Mouse (Mus musculus) MEL (cell line): ENCODE measurements around the gene Smim15. TPM values are rescaled to one million over a fixed set of nuclear protein-coding genes. Genes with fewer than 3 reads are reported as not detected.

Experiments
- DNase-seq: peaks from one replicate; pipeline ENCODE4 v3.0.0; 2011; ENCODE audit warnings: low read depth, low spot score
- H3K27ac ChIP-seq: 2 replicates; pipeline ENCODE4 v1.5.1; 2012; ENCODE audit warnings: low read depth, mild to moderate bottlenecking, control low read depth, low read length, moderate library complexity; ENCODE audit not compliant: control insufficient read depth
- H3K27me3 ChIP-seq, 2 experiments: fragments of 150-350 bp in 1 of 2; sonication (generic) in 1 of 2; 2 replicates each; pipeline ENCODE4 v1.6.1; 2012; ENCODE audit warnings: low read length in 2 of 2, mild to moderate bottlenecking in 2 of 2, improper control_type of control experiment in 1 of 2, moderate library complexity in 1 of 2; ENCODE audit not compliant: insufficient read depth in 2 of 2, control insufficient read depth in 1 of 2
- H3K36me3 ChIP-seq, 2 experiments: 2 replicates each; pipeline ENCODE4 v1.6.1; 2012 to 2014; ENCODE audit warnings: low read length in 2 of 2, improper control_type of control experiment in 1 of 2, inconsistent platforms in 1 of 2, mild to moderate bottlenecking in 1 of 2; ENCODE audit not compliant: insufficient read depth in 2 of 2, control insufficient read depth in 1 of 2
- H3K4me1 ChIP-seq, 2 experiments: fragments of 150-350 bp in 1 of 2; sonication (generic) in 1 of 2; 2 replicates each; pipeline ENCODE4 v1.6.1; 2012; ENCODE audit warnings: low read length in 2 of 2, improper control_type of control experiment in 1 of 2, mild to moderate bottlenecking in 1 of 2; ENCODE audit not compliant: insufficient read depth in 2 of 2, control insufficient read depth in 1 of 2
- H3K4me3 ChIP-seq, 2 experiments: fragments of 150-350 bp in 1 of 2; sonication (generic) in 1 of 2; 2 replicates each; pipeline ENCODE4 v1.5.1; 2012; ENCODE audit warnings: low read depth in 2 of 2, low read length in 2 of 2, mild to moderate bottlenecking in 2 of 2, moderate library complexity in 2 of 2, control low read depth in 1 of 2, improper control_type of control experiment in 1 of 2; ENCODE audit not compliant: control insufficient read depth in 1 of 2, insufficient read depth in 1 of 2
- H3K79me2 ChIP-seq: 2 replicates; pipeline ENCODE4 v1.6.1; 2012; ENCODE audit warnings: mild to moderate bottlenecking, low read length, moderate library complexity; ENCODE audit not compliant: control insufficient read depth, poor library complexity, insufficient read depth
- H3K9ac ChIP-seq: 2 replicates; pipeline ENCODE4 v1.6.1; 2012; ENCODE audit warnings: low read depth, mild to moderate bottlenecking, control low read depth, low read length, moderate library complexity; ENCODE audit not compliant: control insufficient read depth, poor library complexity, severe bottlenecking
- H3K9me3 ChIP-seq: fragments of 150-350 bp; sonication (generic); replicated peaks from 2 replicates; pipeline ENCODE4 v1.6.1; 2012; ENCODE audit warnings: mild to moderate bottlenecking, low read length, improper control_type of control experiment, moderate library complexity; ENCODE audit not compliant: insufficient read depth
- CHD1 ChIP-seq: IDR thresholded peaks from 2 replicates; pipeline ENCODE4 v1.6.1; 2012; ENCODE audit warnings: low read depth, mild to moderate bottlenecking, inconsistent platforms, low read length, improper control_type of control experiment
- ELF1 ChIP-seq: IDR thresholded peaks from 2 replicates; pipeline ENCODE4 v1.6.1; 2014; ENCODE audit warnings: low read depth, mild to moderate bottlenecking, inconsistent platforms, low read length, improper control_type of control experiment, moderate library complexity
- EP300 ChIP-seq, 2 experiments: IDR thresholded peaks; 2 replicates each; pipeline ENCODE4 v1.6.1; 2011; ENCODE audit warnings: improper control_type of control experiment in 2 of 2, low read length in 2 of 2, low read depth in 1 of 2, mild to moderate bottlenecking in 1 of 2
- JUND ChIP-seq: IDR thresholded peaks from 2 replicates; pipeline ENCODE4 v1.6.1; 2011; ENCODE audit warnings: low read depth, mild to moderate bottlenecking, improper control_type of control experiment, low read length
- KAT2A ChIP-seq: conservative IDR thresholded peaks from 2 replicates; pipeline ENCODE4 v1.6.1; 2012; ENCODE audit warnings: low read depth, low read length, improper control_type of control experiment, inconsistent platforms
- MAFK ChIP-seq: IDR thresholded peaks from 2 replicates; pipeline ENCODE4 v1.6.1; 2011; ENCODE audit warnings: low read depth, mild to moderate bottlenecking, low read length, improper control_type of control experiment, borderline replicate concordance
- MAX ChIP-seq: IDR thresholded peaks from 2 replicates; pipeline ENCODE4 v1.6.1; 2011; ENCODE audit warnings: low read length, improper control_type of control experiment
- MAZ ChIP-seq: IDR thresholded peaks from 2 replicates; pipeline ENCODE4 v1.6.1; 2012; ENCODE audit warnings: low read depth, mild to moderate bottlenecking, inconsistent platforms, low read length, improper control_type of control experiment
- MYB ChIP-seq: IDR thresholded peaks from 2 replicates; pipeline ENCODE4 v1.6.1; 2011; ENCODE audit warnings: mild to moderate bottlenecking, low read depth, low read length, improper control_type of control experiment
- MYC ChIP-seq: IDR thresholded peaks from 2 replicates; pipeline ENCODE4 v1.6.1; 2011; ENCODE audit warnings: low read depth, mild to moderate bottlenecking, low read length, improper control_type of control experiment, moderate library complexity
- POLR2A ChIP-seq, 2 experiments: IDR thresholded peaks; 2 replicates each; pipeline ENCODE4 v1.6.1; 2011 to 2012; ENCODE audit warnings: low read length in 2 of 2, mild to moderate bottlenecking in 2 of 2, control low read depth in 1 of 2, improper control_type of control experiment in 1 of 2, low read depth in 1 of 2, moderate library complexity in 1 of 2; ENCODE audit not compliant: control insufficient read depth in 1 of 2, insufficient read depth in 1 of 2, poor library complexity in 1 of 2
- RCOR1 ChIP-seq: IDR thresholded peaks from 2 replicates; pipeline ENCODE4 v1.6.1; 2012; ENCODE audit warnings: low read depth, mild to moderate bottlenecking, inconsistent platforms, low read length, improper control_type of control experiment
- TCF12 ChIP-seq: IDR thresholded peaks from 2 replicates; pipeline ENCODE4 v1.6.1; 2014; ENCODE audit warnings: low read depth, mild to moderate bottlenecking, inconsistent platforms, low read length, improper control_type of control experiment, moderate library complexity
- USF1 ChIP-seq: IDR thresholded peaks from 2 replicates; pipeline ENCODE4 v1.6.1; 2014; ENCODE audit warnings: low read depth, mild to moderate bottlenecking, inconsistent platforms, low read length, improper control_type of control experiment, moderate library complexity
- USF2 ChIP-seq, 2 experiments: IDR thresholded peaks; 2 replicates each; pipeline ENCODE4 v1.6.1; 2011 to 2012; ENCODE audit warnings: improper control_type of control experiment in 2 of 2, low read length in 2 of 2, borderline replicate concordance in 1 of 2, inconsistent platforms in 1 of 2, low read depth in 1 of 2, mild to moderate bottlenecking in 1 of 2; ENCODE audit not compliant: insufficient read depth in 1 of 2
- polyA plus RNA-seq, 2 experiments: library from polyadenylated mRNA; stranded (reverse) in 1 of 2; unstranded in 1 of 2; fragments of >175 nt in 1 of 2; fragments of >200 nt in 1 of 2; gene quantifications; 2 replicates each; pipeline versions ENCODE4 v1.2.1 to v1.2.4; 2012; ENCODE audit warnings: low replicate concordance in 2 of 2, low read depth in 1 of 2; ENCODE audit not compliant: insufficient read length in 2 of 2, insufficient read depth in 1 of 2, missing spikeins in 1 of 2
- total RNA-seq: library from RNA; depleted of rRNA; stranded (reverse); fragments of 300-350 nt; gene quantifications from 2 replicates; pipeline ENCODE4 v1.2.3, GENCODE M21; 2012

The Smim15 gene
- total and polyA plus RNA-seq, 3 experiments = 73.4 to 122 TPM; not detected in 1

- DNase-seq = peak; percentile 49
- H3K79me2 ChIP-seq = no peaks in the 10 kb centered on the region
- H3K36me3 ChIP-seq = peaks cover 0 to 6% of the 10 kb centered on the region in 2 experiments; a peak in 2 of 4 replicates
- H3K9ac ChIP-seq = no peak overlapping the region
- H3K9me3 ChIP-seq = no peaks in the 10 kb centered on the region
- H3K4me3 ChIP-seq = no peak overlapping the region
- peaks cover 0 to 8% of the 10 kb centered on the region in 2 experiments; a peak in 2 of 4 replicates for H3K4me1 ChIP-seq
- no peaks in the 10 kb centered on the region for H3K27me3 ChIP-seq
- 0 out of 4 replicates have a peak, but pooled peaks of 1 of the 2 experiments have one; percentile 15 for TF ChIP-seq EP300 (IDR thresholded peaks at IDR 0.05; ENCODE audit: low read depth in 1 of 2, low read length in 2 of 2)
- peak; percentile 36; the same call in 1 of the 2 replicates for TF ChIP-seq MAX
- TF ChIP-seq MYC = 0 out of 2 replicates have a peak, but pooled peaks have one; percentile 52
- no peak for TF ChIP-seq MAZ
- H3K27ac ChIP-seq = no peak overlapping the region
Measured at GRCm38 (mm10) chr13:108056896-108057295, 12.7 kb downstream of the Smim15 start.

GRCm38 (mm10) chr13:108060286-108060885 lies 16.1 kb downstream of the Smim15 start:
- Histone ChIP-seq H3K79me2 (no peaks in the 10 kb centered on the region), H3K27ac (no peak overlapping the region)

GRCm38 (mm10) chr13:108060936-108061578 lies 16.8 kb downstream of the Smim15 start:
- Histone ChIP-seq H3K4me3 (no peak overlapping the region), H3K27me3 (no peaks in the 10 kb centered on the region), H3K4me1 (peaks cover 5 to 16% of the 10 kb centered on the region in 2 experiments; a peak in 3 of 4 replicates), H3K9me3 (no peaks in the 10 kb centered on the region), H3K9ac (no peak overlapping the region), H3K27ac (no peak overlapping the region), H3K36me3 (peaks cover 0 to 14% of the 10 kb centered on the region in 2 experiments; a peak in 2 of 4 replicates), H3K79me2 (no peaks in the 10 kb centered on the region)
- TF ChIP-seq JUND (no peak), USF2 (IDR thresholded peaks at IDR 0.05; ENCODE audit: borderline replicate concordance in 1 of 2, insufficient read depth in 1 of 2, low read depth in 1 of 2, low read length in 2 of 2) (no peak), USF1 (no peak), ELF1 (no peak), KAT2A (no peak), MAZ (no peak), MYB (no peak)
- DNase-seq = no peak

More at GRCm38 (mm10) chr13:108060286-108060885, 16.1 kb downstream of the Smim15 start:
- no peak overlapping the region for H3K4me3 ChIP-seq
- peaks cover 0 to 10% of the 10 kb centered on the region in 2 experiments; a peak in 3 of 4 replicates for H3K4me1 ChIP-seq
- no peaks in the 10 kb centered on the region for H3K9me3 ChIP-seq
- DNase-seq = no peak
- H3K36me3 ChIP-seq = peaks cover 0 to 9% of the 10 kb centered on the region in 2 experiments; a peak in 2 of 4 replicates
- H3K9ac ChIP-seq = no peak overlapping the region
- no peak for TF ChIP-seq POLR2A (IDR thresholded peaks at IDR 0.05; ENCODE audit: control insufficient read depth in 1 of 2, insufficient read depth in 1 of 2, low read depth in 1 of 2, low read length in 2 of 2, poor library complexity in 1 of 2)
- no peak for TF ChIP-seq TCF12
- no peak for TF ChIP-seq MAFK
- TF ChIP-seq RCOR1 = no peak
- TF ChIP-seq CHD1 = no peak
- H3K27me3 ChIP-seq = no peaks in the 10 kb centered on the region
